Mouse (Mus musculus): ENCODE measurements around the gene Olfr1056. TPM values are rescaled to one million over a fixed set of nuclear protein-coding genes. Genes with fewer than 3 reads are reported as not detected.
"Not testable (repeated sequence)": the region's sequence is repeated elsewhere in the genome, so short reads cannot be mapped to it uniquely, and the experiment has no call there.

The Olfr1056 gene
- total RNA-seq (2017) = not detected in 2 replicates

DNA sequence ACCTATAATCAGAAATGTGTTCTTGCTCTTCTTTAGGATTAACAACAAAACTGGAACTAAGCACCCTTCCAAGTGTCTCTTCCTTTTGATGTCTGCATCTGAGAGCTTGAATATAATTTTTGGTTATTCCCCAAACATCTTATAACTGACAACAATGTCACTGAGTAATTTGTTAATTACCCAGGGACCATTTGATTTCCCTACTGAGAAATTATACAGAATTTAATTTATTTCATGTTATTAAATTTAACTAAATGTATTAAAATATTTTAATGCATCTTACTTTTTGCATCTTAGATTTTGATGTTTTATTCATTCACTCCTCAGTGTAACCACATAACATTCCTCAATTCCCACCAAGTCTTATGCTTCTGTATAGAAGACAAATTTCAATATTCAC is at the start of gene Olfr1056:
TSS of gene Olfr1056 (minus strand) at position 101 of the 400 bp plus-strand sequence.
- ATAC-seq (replicated peaks; ENCODE audit: low read depth, poor library complexity, severe bottlenecking) = no peak

DNA sequence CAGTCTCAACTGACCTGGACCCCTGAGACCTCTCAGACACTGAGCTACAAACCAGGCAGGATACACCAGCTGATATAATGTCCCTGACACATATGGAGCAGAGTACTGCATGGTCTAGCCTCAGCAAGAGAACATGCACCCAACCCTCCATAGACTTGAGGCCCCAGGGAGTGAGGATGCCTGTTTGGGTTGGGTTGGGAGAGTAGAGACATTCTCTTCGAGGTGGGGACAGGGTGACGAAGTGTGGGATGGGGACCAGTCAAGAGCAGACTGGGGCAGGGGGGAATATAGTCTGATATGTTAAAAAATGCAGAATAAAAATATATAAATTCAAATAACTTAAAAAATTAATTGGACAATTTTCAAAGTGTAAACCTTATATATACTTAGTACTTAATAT is 32.8 kb upstream of the Olfr1056 start:
- ATAC-seq (replicated peaks; ENCODE audit: low read depth, poor library complexity, severe bottlenecking) = no peak

DNA sequence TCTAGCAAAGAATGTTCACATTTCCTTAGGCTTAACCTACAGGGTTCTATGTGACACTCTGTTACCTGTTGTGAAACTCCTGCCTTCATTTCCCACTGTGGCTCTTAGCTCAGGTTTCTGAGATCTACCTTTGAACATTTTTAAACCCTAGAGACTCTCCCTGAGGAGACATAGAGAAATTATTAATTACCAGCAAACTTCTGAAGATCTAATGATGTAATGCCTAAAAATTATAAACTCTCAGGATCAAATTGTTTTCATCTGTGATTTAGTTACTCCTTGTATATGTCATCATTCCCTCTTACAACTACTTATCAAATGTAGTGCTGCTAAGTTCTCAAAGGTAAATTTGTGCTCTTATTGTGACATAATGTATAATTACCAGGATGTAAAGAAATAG is 26.2 kb upstream of the Olfr1056 start, which contains the start of gene Olfr1058:
TSS of gene Olfr1058 (minus strand) at position 101 of the 400 bp plus-strand sequence.
- ATAC-seq (replicated peaks; ENCODE audit: low read depth, poor library complexity, severe bottlenecking) = not testable (repeated sequence)

DNA sequence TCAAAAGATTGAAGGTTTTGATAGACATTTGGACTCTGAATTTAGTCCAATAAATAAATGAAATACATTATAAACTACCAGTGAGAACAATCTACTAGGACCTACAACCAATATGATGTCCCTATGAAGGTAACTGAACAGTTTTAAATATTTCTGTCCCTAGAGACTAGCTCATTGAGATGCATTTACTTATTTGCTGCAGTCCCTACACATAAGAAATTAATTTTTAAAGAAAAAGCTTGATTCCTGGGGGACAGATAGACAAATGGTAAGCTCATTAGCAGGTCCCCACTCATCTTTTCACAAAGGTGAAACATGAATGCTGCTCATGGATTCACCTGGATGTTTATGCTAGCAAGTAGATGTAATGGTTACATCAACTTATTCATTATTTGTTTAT is 16.0 kb upstream of the Olfr1056 start, which contains the start of gene Olfr1057:
TSS of gene Olfr1057 (minus strand) at position 101 of the 400 bp plus-strand sequence.
- ATAC-seq (replicated peaks; ENCODE audit: low read depth, poor library complexity, severe bottlenecking) = no peak

DNA sequence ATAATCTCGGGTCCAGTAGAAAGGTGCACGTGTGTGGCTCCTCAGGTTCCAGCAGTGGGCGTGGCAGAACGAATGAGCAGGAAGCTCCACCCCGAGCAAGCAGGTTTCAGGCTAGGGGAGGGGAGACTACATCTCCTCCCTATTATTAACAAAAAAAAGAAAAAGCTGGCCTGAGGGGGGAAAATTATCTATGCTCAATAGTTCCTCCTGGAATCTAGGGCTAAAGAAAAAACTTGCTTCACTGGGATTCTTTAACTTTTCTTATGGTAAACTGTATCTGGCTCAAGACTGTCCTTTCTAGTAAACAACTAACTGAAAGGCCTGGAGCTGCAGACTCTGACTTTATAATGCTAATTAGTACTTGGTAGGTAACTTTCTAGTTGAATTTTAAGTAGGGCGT is 4.1 kb upstream of the Olfr1056 start:
- not testable (repeated sequence) for ATAC-seq (replicated peaks; ENCODE audit: low read depth, poor library complexity, severe bottlenecking)

DNA sequence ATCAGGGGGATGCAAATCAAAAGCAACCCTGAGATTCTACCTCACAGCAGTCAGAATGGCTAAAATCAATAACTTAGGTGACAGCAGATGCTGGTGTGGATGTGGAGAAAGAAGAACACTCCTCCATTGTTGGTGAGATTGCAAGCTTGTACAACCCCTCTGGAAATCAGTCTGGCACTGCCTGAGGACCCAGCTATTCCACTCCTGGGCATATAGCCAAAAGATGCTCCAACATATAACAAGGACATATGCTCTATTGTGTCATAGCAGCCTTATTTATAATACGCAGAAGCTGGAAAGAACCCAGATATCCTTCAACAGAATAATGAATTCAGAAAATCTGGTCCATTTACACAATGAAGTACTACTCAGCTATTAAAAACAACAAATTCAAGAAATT is 10.5 kb downstream of the Olfr1056 start:
- ATAC-seq (replicated peaks; ENCODE audit: low read depth, poor library complexity, severe bottlenecking) = not testable (repeated sequence)

DNA sequence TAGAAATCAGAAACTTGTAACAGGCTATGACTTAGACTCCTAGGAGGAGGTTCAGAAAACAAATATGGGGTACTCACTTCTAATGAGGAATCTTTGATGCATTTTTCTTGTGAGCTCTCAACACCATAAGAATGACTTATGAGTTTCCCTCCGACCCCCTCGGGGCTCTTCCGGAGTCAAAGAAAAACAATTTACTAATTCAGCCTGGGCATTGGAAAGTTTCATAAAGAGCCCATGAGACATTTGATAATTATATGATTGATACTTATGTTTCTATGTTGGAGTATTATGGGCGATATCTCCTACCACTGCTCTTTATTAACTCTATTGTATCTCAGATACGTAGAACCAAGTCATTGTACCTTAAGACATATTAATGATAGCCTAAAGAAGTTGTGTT is 12.1 kb downstream of the Olfr1056 start, which contains the start of gene Olfr1055:
TSS of gene Olfr1055 (minus strand) at position 101 of the 400 bp plus-strand sequence.
- ATAC-seq (replicated peaks; ENCODE audit: low read depth, poor library complexity, severe bottlenecking) = no peak

DNA sequence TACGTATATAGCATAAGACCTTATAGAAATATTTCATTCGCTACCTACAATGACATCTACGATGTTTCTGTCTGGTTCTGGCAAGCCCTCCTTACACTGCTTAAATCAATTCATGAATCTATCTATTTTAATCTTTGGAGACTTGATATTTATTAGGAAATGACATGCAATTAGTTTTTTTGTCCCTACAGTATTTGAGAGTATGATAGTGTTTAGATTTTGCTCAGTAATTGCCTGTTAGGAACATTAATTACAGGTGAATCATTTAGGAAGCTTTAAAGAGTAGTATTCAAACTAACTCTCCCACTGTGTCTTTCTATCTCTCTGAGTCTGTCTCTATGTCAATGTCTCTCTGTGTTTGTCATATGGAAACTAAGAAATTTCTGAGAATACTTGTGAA is 26.9 kb downstream of the Olfr1056 start, which contains the start of gene Olfr1054:
TSS of gene Olfr1054 (minus strand) at position 101 of the 400 bp plus-strand sequence.
- ATAC-seq (replicated peaks; ENCODE audit: low read depth, poor library complexity, severe bottlenecking) = no peak

DNA sequence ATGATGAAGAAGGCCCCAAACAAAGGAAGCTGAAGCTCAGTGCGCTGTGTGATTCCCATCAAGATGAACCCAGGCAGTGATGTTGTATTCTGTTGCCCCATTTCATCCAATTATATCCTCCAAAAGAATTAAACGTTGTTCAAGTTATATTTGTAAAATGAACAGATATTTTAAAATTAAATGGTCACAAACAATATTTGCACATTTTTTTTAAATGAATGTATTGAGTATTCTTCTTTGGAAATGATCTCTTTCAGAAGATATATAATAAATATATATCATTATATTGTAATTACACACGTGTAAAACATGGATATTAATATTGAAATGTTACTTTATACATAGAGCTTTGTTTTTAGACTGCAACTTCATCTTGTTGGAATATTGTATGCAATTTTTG is 47.1 kb downstream of the Olfr1056 start, which contains the start of gene Olfr1053:
TSS of gene Olfr1053 (minus strand) at position 101 of the 400 bp plus-strand sequence.
- ATAC-seq (replicated peaks; ENCODE audit: low read depth, poor library complexity, severe bottlenecking) = no peak

Other genes with a start within 250 kb of the Olfr1056 start
- gene Olfr1039, start 226.5 kb downstream of the Olfr1056 start, total RNA-seq (2017) = not detected in 2 replicates
- not detected in 2 replicates for gene Olfr1040, start 215.7 kb downstream of the Olfr1056 start, total RNA-seq (2017)
- not detected in 2 replicates for gene Olfr1042, start 200.6 kb downstream of the Olfr1056 start, total RNA-seq (2017)
- not detected in 2 replicates for gene Olfr1043, start 194.9 kb downstream of the Olfr1056 start, total RNA-seq (2017)
- gene Olfr1044, start 184.6 kb downstream of the Olfr1056 start, total RNA-seq (2017) = not detected in 2 replicates
- not detected in 2 replicates for gene Olfr52, start 176.8 kb downstream of the Olfr1056 start, total RNA-seq (2017)
- gene Olfr1045, start 159.5 kb downstream of the Olfr1056 start, total RNA-seq (2017) = not detected in 2 replicates
- gene Olfr1046, start 143.2 kb downstream of the Olfr1056 start, total RNA-seq (2017) = not detected in 2 replicates
- not detected in 2 replicates for gene Olfr1047, start 131.1 kb downstream of the Olfr1056 start, total RNA-seq (2017)
- not detected in 2 replicates for gene Olfr1048, start 122.2 kb downstream of the Olfr1056 start, total RNA-seq (2017)
- not detected in 2 replicates for gene Olfr1049, start 104.1 kb downstream of the Olfr1056 start, total RNA-seq (2017)
- not detected in 2 replicates for gene Olfr1051, start 83.4 kb downstream of the Olfr1056 start, total RNA-seq (2017)
- not detected in 2 replicates for gene Olfr1052, start 70.0 kb downstream of the Olfr1056 start, total RNA-seq (2017)
- not detected in 2 replicates for gene Olfr1053, start 47.2 kb downstream of the Olfr1056 start, total RNA-seq (2017)
- not detected in 2 replicates for gene Olfr1054, start 27.0 kb downstream of the Olfr1056 start, total RNA-seq (2017)
- gene Olfr1055, start 12.2 kb downstream of the Olfr1056 start, total RNA-seq (2017) = not detected in 2 replicates
- not detected in 2 replicates for gene Olfr1057, start 15.9 kb upstream of the Olfr1056 start, total RNA-seq (2017)
- not detected in 2 replicates for gene Olfr1058, start 26.1 kb upstream of the Olfr1056 start, total RNA-seq (2017)
- gene Olfr1061, start 51.6 kb upstream of the Olfr1056 start, total RNA-seq (2017) = not detected in 2 replicates
- not detected in 2 replicates for gene Olfr1062, start 64.3 kb upstream of the Olfr1056 start, total RNA-seq (2017)
- gene Olfr1065, start 88.1 kb upstream of the Olfr1056 start, total RNA-seq (2017) = not detected in 2 replicates
- not detected in 2 replicates for gene Olfr1066, start 93.8 kb upstream of the Olfr1056 start, total RNA-seq (2017)
- not detected in 2 replicates for gene Olfr228, start 124.9 kb upstream of the Olfr1056 start, total RNA-seq (2017)
- not detected in 2 replicates for gene Olfr1076, start 146.0 kb upstream of the Olfr1056 start, total RNA-seq (2017)
- gene Olfr1079, start 180.0 kb upstream of the Olfr1056 start, total RNA-seq (2017) = not detected in 2 replicates
- not detected in 2 replicates for gene Olfr1080, start 195.8 kb upstream of the Olfr1056 start, total RNA-seq (2017)
- not detected in 2 replicates for gene Olfr1082, start 236.5 kb upstream of the Olfr1056 start, total RNA-seq (2017)